Mouse (Mus musculus): ENCODE measurements around the gene Nudt3. TPM values are rescaled to one million over a fixed set of nuclear protein-coding genes. Genes with fewer than 3 reads are reported as not detected.

The Nudt3 gene
- 54.6 and 72.2 TPM in 2 replicates for polyA plus RNA-seq (2012; rRNA removed; ENCODE audit: low replicate concordance)

DNA sequence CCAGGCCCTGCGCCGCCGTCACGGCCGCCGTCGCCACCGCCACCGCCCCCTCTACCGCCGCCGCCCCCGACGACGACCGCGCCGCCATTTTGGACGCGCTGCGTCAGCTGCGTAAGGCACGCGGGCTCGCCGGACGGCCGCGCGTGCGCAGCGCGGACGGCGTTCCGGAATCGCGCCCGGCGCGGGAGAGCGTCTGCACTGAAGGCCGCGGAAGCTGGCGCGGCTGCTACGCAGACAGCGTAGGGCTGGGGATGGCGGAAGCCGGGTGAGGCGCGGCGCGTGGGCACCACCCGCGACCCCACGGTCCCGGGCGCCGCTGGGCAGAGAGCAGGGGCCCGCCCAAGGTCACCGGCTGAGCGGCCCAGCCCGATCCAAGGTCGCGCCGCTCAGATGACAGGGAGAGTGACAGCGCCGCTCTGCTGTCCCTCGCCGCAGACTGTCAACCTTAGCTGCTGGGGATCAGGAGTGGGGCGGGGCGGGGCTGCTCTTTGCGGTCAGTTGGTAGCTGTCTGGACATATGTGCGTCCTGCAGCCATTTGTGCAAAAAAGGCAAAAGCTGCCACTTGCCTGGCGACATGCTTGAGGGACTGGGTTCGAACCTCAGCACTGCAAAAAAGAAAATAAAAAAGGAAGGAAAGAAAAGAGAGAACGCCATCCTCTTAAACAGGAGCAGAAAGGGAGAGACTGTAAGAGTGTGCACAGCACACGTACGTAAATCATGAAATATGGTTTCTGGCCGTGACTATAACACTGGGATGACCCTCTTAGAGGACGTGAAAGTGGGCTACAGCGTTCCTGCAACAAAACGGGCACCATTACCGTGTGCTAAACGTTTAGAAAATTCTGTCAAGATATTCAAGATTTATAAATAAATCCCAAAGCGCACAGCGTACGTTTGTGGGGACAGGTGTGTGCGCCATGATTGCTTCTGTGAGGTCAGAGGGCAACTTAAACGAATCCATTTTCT is at the start of gene Nudt3:
Gene Nudt3, minus strand, starts transcription at position 136 of the 967 bp plus-strand sequence.

DNA sequence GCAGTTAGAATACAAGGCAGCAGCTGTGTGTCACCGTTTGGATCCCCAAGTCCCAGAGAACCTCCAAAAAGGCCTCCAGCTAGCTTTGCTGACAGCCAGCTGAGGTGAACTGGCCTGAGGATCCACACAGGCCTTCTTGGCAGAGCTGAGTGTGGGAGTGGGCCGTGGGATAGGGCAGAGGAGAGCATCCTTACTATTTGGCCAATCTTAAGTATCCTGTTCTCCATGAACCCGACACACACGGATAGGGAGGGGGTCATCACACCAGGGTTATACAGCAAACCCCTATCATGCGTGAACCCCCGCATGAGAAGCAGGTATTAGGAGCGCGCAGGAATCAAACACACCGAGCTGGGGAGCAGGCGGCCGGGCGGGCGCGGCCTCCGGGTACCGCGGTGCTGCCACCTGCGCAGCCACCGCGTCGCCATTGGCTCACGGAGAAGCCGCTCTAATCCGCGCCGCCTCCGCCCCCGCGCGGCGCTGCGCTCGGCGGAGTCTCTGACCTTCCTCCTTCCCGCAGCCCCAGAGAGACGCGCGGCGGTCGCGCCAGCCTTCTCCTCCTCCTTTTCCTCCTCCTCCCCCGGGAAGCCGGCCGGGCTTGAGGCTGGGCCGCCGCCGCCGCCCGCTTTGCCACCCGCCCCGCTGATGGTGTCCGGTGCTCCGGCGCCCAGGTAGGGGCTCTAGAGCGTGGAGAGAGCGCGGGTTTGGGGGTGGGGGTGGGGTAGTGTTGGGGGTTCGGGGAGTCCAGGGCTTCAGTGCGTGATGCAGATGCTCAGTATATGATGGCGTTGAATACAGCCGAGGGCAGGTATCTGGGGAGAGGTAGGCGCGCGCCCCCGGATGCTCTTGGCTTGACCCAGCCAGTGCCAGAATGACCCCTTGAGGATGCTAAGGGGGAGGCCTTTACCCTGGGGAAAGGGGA is 32.1 kb upstream of the Nudt3 start, which contains the start of gene Pacsin1:
Gene Pacsin1, plus strand, starts transcription at position 421 of the 922 bp plus-strand sequence.

DNA sequence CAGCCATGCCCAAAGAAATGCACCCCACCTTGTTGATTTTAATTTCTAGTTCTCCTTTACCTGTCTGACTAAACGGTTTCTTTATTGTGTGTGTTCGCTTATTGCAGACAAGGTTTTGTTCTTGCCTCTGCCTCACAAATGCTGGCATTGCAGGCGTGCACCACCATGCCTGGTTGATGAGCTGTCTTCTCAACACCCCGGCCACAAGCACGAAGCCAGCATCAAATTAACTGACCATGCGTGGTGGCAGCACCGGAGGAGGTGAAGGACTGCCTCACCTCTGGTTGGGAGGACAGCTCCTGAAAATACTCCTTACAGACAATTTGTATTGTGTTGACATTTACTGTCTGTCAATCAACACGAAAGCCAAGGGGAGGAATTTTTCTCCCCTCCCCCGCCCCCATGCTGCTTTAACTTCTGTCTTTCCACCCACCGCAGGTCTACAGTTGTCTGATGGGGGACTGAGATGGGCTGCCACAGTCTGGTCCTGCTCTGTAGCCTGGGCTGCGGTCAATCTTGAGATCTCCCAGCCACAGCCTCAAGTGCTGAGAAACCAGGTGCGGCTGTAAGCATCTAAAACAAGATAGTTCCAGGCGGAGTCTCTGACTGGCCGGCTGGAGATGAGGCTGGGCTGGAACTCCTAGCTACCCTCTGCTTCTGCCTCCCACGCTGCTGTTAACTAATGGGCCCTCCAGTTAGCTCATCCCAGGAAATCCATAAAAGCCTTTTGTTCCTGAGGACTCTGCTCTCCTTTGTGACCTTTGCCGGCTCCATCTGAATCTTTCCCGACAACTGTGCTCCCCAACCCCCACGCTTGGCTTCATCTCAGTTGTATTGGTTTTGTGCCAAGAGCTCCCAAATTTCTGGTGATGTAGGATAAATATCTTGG is 13.1 kb upstream of the Nudt3 start, which contains the start of gene Rps10:
Gene Rps10, minus strand, starts transcription at position 538 of the 889 bp plus-strand sequence.

DNA sequence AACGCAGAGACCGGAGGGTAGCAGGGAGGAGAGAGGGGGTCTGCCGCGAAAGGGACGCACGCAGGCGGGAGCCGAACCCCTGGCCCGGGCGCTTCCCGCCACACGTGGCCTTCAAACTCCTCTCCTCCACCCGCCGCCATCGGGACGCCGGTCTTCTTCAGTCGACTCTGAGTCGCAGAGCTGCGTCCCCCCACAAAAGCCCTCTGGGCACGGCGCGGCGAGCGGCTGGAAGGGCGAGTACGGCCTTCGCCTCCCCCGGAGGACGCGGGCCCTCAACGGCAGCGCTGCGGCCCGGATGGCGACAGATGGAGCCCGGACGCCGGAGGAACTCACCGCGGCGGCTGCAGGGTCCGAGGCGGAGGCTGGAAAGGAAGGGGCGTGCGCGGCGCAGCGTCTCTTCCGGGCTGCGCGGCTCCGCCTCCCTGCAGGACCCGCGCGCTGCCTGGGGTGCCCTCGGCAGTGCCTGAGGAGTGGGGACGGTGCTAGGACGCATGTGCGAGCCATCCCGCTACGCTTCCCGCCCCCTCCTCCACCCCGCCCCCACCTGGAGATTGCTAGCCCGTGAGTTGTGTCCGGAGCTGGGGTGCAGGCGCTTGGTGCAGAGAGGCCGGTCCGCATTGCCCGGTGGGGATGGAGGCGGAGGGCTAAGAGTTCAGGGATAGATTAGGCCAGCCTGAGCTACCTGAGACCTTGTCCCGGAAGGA is 11.7 kb upstream of the Nudt3 start, which contains the start of gene RPS10-NUDT3:
Gene RPS10-NUDT3, minus strand, starts transcription at position 352 of the 704 bp plus-strand sequence.

DNA sequence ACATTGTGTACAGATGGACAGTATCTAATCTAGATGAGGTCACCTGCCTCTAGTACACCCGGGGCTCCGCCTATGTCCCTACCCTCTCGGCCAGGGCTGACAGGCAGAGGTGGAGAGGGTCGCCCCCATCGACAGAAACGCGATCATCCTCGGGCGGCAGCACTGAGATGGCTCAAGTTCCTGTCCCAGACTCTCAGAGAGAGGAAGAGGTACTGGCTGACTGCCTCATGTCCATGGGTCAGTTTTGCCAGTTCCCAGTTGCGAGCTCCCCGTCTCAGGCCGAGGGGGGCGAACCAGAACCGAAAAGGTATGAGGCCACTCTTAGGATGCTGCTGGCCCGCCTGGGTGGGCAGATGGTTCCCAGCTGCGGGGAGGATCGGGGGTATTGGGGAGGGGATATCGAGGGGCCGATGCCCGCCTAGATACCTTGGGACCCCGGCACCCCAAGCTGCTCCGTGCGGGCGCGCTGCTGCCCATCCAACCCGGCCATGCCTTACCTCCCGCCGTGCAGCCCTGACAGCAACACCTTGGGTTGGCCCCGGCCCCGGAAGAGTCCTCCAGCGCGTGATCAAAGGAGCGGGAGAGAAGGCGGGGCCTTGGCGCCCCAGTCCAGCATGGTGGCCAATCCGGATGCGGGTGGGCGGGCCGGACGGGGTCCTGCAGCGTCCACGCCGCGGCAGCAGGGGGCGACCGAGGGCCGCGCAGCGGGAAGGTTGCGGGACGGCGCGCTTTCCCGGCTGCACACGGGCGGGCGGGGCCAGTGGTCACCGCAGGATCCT is 57.9 kb downstream of the Nudt3 start, which contains the start of gene AI413582:
Gene AI413582, minus strand, starts transcription at position 594 of the 779 bp plus-strand sequence.

DNA sequence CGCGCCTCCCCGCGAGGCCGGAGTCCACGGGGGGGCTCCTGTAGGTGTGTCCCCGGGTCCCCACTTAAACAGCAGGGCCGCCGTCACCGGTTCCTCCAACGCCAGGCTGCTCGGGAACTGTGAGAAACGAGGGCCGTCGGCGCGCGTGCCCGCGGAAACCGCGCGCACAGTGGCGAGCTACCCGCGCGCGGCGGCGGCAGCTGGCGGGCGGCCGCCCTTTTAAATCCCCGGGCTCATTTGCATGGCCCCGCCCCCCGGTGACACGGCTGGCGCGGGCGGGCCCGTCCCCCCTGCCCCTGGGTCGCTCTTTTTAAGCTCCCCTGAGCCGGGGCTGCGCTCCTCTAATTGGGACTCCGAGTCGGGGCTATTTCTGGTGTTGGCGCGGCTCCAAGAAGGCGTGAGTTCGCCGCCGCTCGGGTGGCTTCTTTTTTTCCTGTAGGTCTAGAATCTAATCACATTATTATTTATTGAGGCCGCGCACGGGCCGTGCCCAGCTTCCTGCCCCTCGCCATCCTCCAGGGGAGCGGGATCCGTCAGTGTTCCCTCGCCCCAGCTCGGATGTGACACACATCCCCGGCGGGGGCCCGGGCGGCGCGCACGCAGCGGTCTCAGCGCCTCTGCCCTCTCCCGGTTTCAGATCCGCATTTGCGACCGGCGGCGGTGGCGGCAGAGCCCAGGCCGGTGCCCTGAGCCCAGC is 66.8 kb downstream of the Nudt3 start, which contains the start of gene Hmga1:
Gene Hmga1, plus strand, starts transcription at position 183 of the 697 bp plus-strand sequence.

Other genes starting within 250 kb of the Nudt3 start
- gene Grm4, start 102.1 kb downstream of the Nudt3 start, polyA plus RNA-seq (2012; rRNA removed; ENCODE audit: low replicate concordance), result 0.21 TPM in 1 of 2 replicates, not detected in the other
- gene Hmga1, start 67.0 kb downstream of the Nudt3 start, polyA plus RNA-seq (2012; rRNA removed; ENCODE audit: low replicate concordance), result 16.0 and 39.6 TPM in 2 replicates
- 42.0 and 42.4 TPM in 2 replicates for gene AI413582, start 57.7 kb downstream of the Nudt3 start, polyA plus RNA-seq (2012; rRNA removed; ENCODE audit: low replicate concordance)
- gene RPS10-NUDT3, start 11.7 kb upstream of the Nudt3 start, polyA plus RNA-seq (2012; rRNA removed; ENCODE audit: low replicate concordance), result not detected in 2 replicates
- gene Rps10, start 13.2 kb upstream of the Nudt3 start, polyA plus RNA-seq (2012; rRNA removed; ENCODE audit: low replicate concordance), result 736 and 1,526 TPM in 2 replicates
- gene Pacsin1, start 32.0 kb upstream of the Nudt3 start, polyA plus RNA-seq (2012; rRNA removed; ENCODE audit: low replicate concordance), result 0.19 and 0.24 TPM in 2 replicates
- gene Spdef, start 105.5 kb upstream of the Nudt3 start, polyA plus RNA-seq (2012; rRNA removed; ENCODE audit: low replicate concordance), result 1.4 TPM in 1 of 2 replicates, not detected in the other
- gene D17Wsu92e, start 197.2 kb upstream of the Nudt3 start, polyA plus RNA-seq (2012; rRNA removed; ENCODE audit: low replicate concordance), result 100 and 121 TPM in 2 replicates
- gene Snrpc, start 214.7 kb upstream of the Nudt3 start, polyA plus RNA-seq (2012; rRNA removed; ENCODE audit: low replicate concordance), result 64.1 and 86.3 TPM in 2 replicates
- 18.8 and 28.8 TPM in 2 replicates for gene Uhrf1bp1, start 232.9 kb upstream of the Nudt3 start, polyA plus RNA-seq (2012; rRNA removed; ENCODE audit: low replicate concordance)